Mouse (Mus musculus) neural tube, embryonic 14.5 days (tissue): Measurements from ENCODE around the gene Trip6. TPM values are rescaled to one million over a fixed set of nuclear protein-coding genes. Genes with fewer than 3 reads are reported as not detected.

ENCODE experiments used
- ATAC-seq: fragments of 200-750 bp; cut with Nextera tagmentation; 2 replicates; pipeline ENCODE4 v1.8.0; 2017; ENCODE audit warnings: low read depth, mild to moderate bottlenecking, moderate TSS enrichment, moderate library complexity
- H3K27ac ChIP-seq: fragments of 300-500 bp; sonication (generic); 2 replicates; pipeline ENCODE4 v1.5.1; 2014; ENCODE audit warnings: low read depth, mild to moderate bottlenecking, control low read depth, low read length, moderate library complexity, mixed read lengths
- H3K27me3 ChIP-seq: fragments of 300-500 bp; sonication (generic); 2 replicates; pipeline ENCODE4 v1.6.1; 2014; ENCODE audit warnings: low read length; ENCODE audit not compliant: control insufficient read depth, insufficient read depth
- H3K36me3 ChIP-seq: fragments of 300-500 bp; sonication (generic); 2 replicates; pipeline ENCODE4 v1.6.1; 2014; ENCODE audit warnings: low read length, mixed read lengths; ENCODE audit not compliant: control insufficient read depth, insufficient read depth
- H3K4me1 ChIP-seq: fragments of 300-500 bp; sonication (generic); 2 replicates; pipeline ENCODE4 v1.6.1; 2014; ENCODE audit warnings: low read length; ENCODE audit not compliant: control insufficient read depth, insufficient read depth
- H3K4me2 ChIP-seq: fragments of 300-500 bp; sonication (generic); 2 replicates; pipeline ENCODE4 v1.6.1; 2014; ENCODE audit warnings: mild to moderate bottlenecking, low read depth, low read length, control low read depth
- H3K4me3 ChIP-seq: fragments of 300-500 bp; sonication (generic); 2 replicates; pipeline ENCODE4 v1.5.1; 2014; ENCODE audit warnings: low read depth, low read length, control low read depth, mixed read lengths
- H3K9ac ChIP-seq: fragments of 300-500 bp; sonication (generic); replicated peaks from 2 replicates; pipeline ENCODE4 v1.6.1; 2014; ENCODE audit warnings: low read depth, mild to moderate bottlenecking, control low read depth, low read length, mixed read lengths
- H3K9me3 ChIP-seq: fragments of 300-500 bp; sonication (generic); 2 replicates; pipeline ENCODE4 v1.6.1; 2016; ENCODE audit warnings: low read length; ENCODE audit not compliant: control insufficient read depth
- WGBS: fragments of 180-500 bp; shearing (Covaris S2); extraction: QIAGEN DNeasy Blood & Tissue Kit; methylation state at CpG from one replicate; pipeline ENCODE4 v1.1.7; 2014; 5-methylcytosine and 5-hydroxymethylcytosine counted together
- polyA plus RNA-seq: library from polyadenylated mRNA; unstranded; fragments of >200 nt; fragmentation: Nextera tagmentation; extraction: Ambion mirVana; gene quantifications from 2 replicates; pipeline ENCODE4 v1.2.1, GENCODE M21; 2014

Gene Trip6
- polyA plus RNA-seq, 1 experiment from 2014 or later = 8.0 TPM

GRCm38 (mm10) chr5:137308356-137308755 lies 5.8 kb downstream of the Trip6 start:
- Histone ChIP-seq H3K4me2 (peak overlapping the region; percentile 57), H3K36me3 (peaks cover 4% of the 10 kb centered on the region; the same call in 1 of the 2 replicates), H3K27ac (peak overlapping the region; percentile 95), H3K9ac (peak overlapping the region; percentile 94), H3K4me3 (peak overlapping the region; percentile 96; the same call in 1 of the 2 replicates), H3K9me3 (no peaks in the 10 kb centered on the region), H3K4me1 (peaks cover 30% of the 10 kb centered on the region), H3K27me3 (no peaks in the 10 kb centered on the region)
- WGBS = over 99% methylated on average over 4 of the region's 4 CpGs
- no peak for ATAC-seq

- peak within 1 kb of the TSS; percentile 95 for H3K27ac ChIP-seq
- H3K27me3 ChIP-seq = no peaks in the 10 kb centered on the region
- WGBS = under 1% methylated on average over 50 of the region's 72 CpGs
- peak; percentile 83 for ATAC-seq
- peaks cover 15% of the 10 kb centered on the region for H3K36me3 ChIP-seq
- H3K4me3 ChIP-seq = peak within 1 kb of the TSS; percentile 96
- H3K9me3 ChIP-seq = no peaks in the 10 kb centered on the region
- peak within 1 kb of the TSS; percentile 71 for H3K4me2 ChIP-seq
- H3K4me1 ChIP-seq = peaks cover 30% of the 10 kb centered on the region
- H3K9ac ChIP-seq = peak within 1 kb of the TSS; percentile 94
Measured at GRCm38 (mm10) chr5:137307071-137307912, 6.9 kb downstream of the Trip6 start, which contains the start of gene Srrt. TSS of gene Srrt (minus strand) at chr5:137307674.

GRCm38 (mm10) chr5:137306439-137307005 lies 7.7 kb downstream of the Trip6 start:
- 16% methylated on average over 12 of the region's 12 CpGs for WGBS
- Histone ChIP-seq H3K4me2 (peak overlapping the region; percentile 71), H3K36me3 (peaks cover 20% of the 10 kb centered on the region), H3K27ac (peak overlapping the region; percentile 95), H3K27me3 (no peaks in the 10 kb centered on the region), H3K4me3 (peak overlapping the region; percentile 96), H3K9ac (peak overlapping the region; percentile 94), H3K4me1 (peaks cover 30% of the 10 kb centered on the region), H3K9me3 (no peaks in the 10 kb centered on the region)
- ATAC-seq = no peak

GRCm38 (mm10) chr5:137305822-137306221 lies 8.4 kb downstream of the Trip6 start:
- H3K4me3 ChIP-seq = peak overlapping the region; percentile 96
- H3K36me3 ChIP-seq = peaks cover 27% of the 10 kb centered on the region
- H3K27me3 ChIP-seq = no peaks in the 10 kb centered on the region
- H3K27ac ChIP-seq = no peak overlapping the region
- H3K4me1 ChIP-seq = peaks cover 30% of the 10 kb centered on the region
- WGBS = 25% methylated on average over 3 of the region's 3 CpGs
- no peak for ATAC-seq
- no peaks in the 10 kb centered on the region for H3K9me3 ChIP-seq
- peak overlapping the region; percentile 32; the same call in 1 of the 2 replicates for H3K9ac ChIP-seq
- peak overlapping the region; percentile 71 for H3K4me2 ChIP-seq

GRCm38 (mm10) chr5:137304816-137305215 lies 9.4 kb downstream of the Trip6 start:
- no peaks in the 10 kb centered on the region for H3K9me3 ChIP-seq
- 8% methylated on average over 4 of the region's 4 CpGs for WGBS
- H3K27ac ChIP-seq = no peak overlapping the region
- peak overlapping the region; percentile 9; the same call in 1 of the 2 replicates for H3K4me3 ChIP-seq
- H3K9ac ChIP-seq = no peak overlapping the region
- ATAC-seq = no peak
- H3K36me3 ChIP-seq = peaks cover 37% of the 10 kb centered on the region
- peak overlapping the region; percentile 71 for H3K4me2 ChIP-seq
- no peaks in the 10 kb centered on the region for H3K27me3 ChIP-seq
- H3K4me1 ChIP-seq = peaks cover 30% of the 10 kb centered on the region

- H3K4me1 ChIP-seq = peaks cover 30% of the 10 kb centered on the region
- no peak for ATAC-seq
- WGBS = 84% methylated on average over 3 of the region's 3 CpGs
- H3K27ac ChIP-seq = no peak overlapping the region
- no peak overlapping the region for H3K9ac ChIP-seq
- peaks cover 44% of the 10 kb centered on the region for H3K36me3 ChIP-seq
- no peaks in the 10 kb centered on the region for H3K9me3 ChIP-seq
- no peaks in the 10 kb centered on the region for H3K27me3 ChIP-seq
- H3K4me2 ChIP-seq = peak overlapping the region; percentile 71
- H3K4me3 ChIP-seq = no peak overlapping the region
Measured at GRCm38 (mm10) chr5:137304165-137304564, 10.0 kb downstream of the Trip6 start.

- 95% methylated on average over 4 of the region's 4 CpGs for WGBS
- Histone ChIP-seq H3K4me1 (peaks cover 30% of the 10 kb centered on the region), H3K9ac (no peak overlapping the region), H3K27me3 (no peaks in the 10 kb centered on the region), H3K36me3 (peaks cover 49% of the 10 kb centered on the region), H3K4me2 (no peak overlapping the region), H3K4me3 (no peak overlapping the region), H3K9me3 (no peaks in the 10 kb centered on the region), H3K27ac (no peak overlapping the region)
- no peak for ATAC-seq
Measured at GRCm38 (mm10) chr5:137303609-137304008, 10.6 kb downstream of the Trip6 start.

GRCm38 (mm10) chr5:137301253-137301652 lies 13.0 kb downstream of the Trip6 start:
- no peak overlapping the region for H3K27ac ChIP-seq
- peak; percentile 50; the same call in 1 of the 2 replicates for ATAC-seq
- H3K27me3 ChIP-seq = no peaks in the 10 kb centered on the region
- H3K36me3 ChIP-seq = peaks cover 73% of the 10 kb centered on the region
- no peak overlapping the region for H3K9ac ChIP-seq
- peaks cover 23% of the 10 kb centered on the region for H3K4me1 ChIP-seq
- no peaks in the 10 kb centered on the region for H3K9me3 ChIP-seq
- 75% methylated on average over 21 of the region's 21 CpGs for WGBS
- no peak overlapping the region for H3K4me3 ChIP-seq
- no peak overlapping the region for H3K4me2 ChIP-seq

- H3K9me3 ChIP-seq = no peaks in the 10 kb centered on the region
- H3K27ac ChIP-seq = no peak overlapping the region
- H3K9ac ChIP-seq = no peak overlapping the region
- H3K36me3 ChIP-seq = peaks cover 85% of the 10 kb centered on the region
- no peak overlapping the region for H3K4me3 ChIP-seq
- WGBS = 87% methylated on average over 7 of the region's 7 CpGs
- ATAC-seq = no peak
- no peaks in the 10 kb centered on the region for H3K27me3 ChIP-seq
- peaks cover 11% of the 10 kb centered on the region for H3K4me1 ChIP-seq
- no peak overlapping the region for H3K4me2 ChIP-seq
Measured at GRCm38 (mm10) chr5:137299240-137299639, 15.0 kb downstream of the Trip6 start.
